Mouse (Mus musculus): ENCODE measurements around the gene Etv6.

DNA sequence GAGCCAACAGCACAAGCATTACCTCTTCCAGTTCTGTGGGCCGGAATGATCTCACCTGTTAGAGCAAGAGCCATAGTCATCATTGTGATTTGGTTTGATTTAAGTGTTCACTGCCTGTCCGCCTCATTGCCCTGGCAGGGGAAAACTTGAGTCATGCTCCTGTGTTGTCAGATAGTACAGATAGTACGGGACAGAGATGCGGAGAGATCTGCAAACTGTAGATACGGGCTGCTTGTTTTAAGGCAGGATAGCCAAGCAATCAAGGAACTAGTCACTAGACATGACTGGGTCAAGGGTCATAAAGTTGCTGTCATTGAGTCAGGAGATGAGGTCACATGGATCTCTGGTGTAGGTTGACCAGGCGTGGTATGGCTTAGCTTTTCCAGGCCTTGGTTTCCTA, 182.2 kb downstream of the Etv6 start:
- TF ChIP-seq CTCF (IDR thresholded peaks at IDR 0.05; ENCODE audit: insufficient read depth, low read length) = no peak
- no peak for TF ChIP-seq POLR2A (IDR thresholded peaks at IDR 0.05; ENCODE audit: borderline replicate concordance, extremely low read depth, low read depth, low read length)
